Mouse (Mus musculus) CD8-positive naive resting alpha-beta T cell, adult 2 months (primary cell): Measurements from ENCODE around the gene Eif2ak2.
A peak's percentile ranks its signal among the peaks of the same experiment; 100 is the strongest.

Source experiments
- DNase-seq, 2 experiments: peaks; one replicate each; pipeline ENCODE4 v3.0.0; 2022; ENCODE audit warnings: low read depth in 2 of 2, low spot score in 2 of 2

Gene Eif2ak2

DNA sequence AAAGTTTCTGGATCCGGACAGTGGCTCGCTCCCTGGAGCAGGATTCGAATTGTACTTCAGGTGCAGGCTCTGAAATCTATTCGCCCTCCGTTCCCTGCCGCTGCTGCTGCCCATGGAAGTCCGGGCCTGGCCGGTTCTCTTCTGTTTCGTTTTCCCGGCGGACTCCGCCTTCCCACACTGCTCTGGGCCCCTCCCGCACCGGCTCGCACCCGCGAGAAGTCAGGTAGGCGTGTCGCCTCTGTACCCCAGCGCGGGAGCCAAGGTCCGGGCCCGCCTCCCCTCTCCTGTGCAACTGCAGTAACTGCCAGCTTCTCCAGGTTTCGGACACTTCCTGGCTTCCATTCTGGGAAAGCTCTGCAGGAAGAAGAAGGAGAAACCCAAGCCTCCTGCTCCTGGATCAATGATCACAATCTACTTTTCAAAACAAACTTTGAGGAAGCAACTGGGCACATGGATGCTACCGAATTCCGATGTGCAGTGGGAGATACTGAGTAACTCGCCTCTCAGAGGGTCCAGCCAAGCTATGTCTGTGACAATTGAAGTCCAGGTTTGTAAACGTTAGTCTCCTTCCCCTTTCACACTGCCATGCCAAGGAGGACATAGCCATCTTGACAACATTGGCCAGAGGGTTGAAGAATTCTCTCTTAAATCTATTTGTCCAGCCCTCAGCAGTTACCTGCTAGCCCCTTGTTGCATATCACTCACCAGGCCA is at the start of gene Eif2ak2:
Eif2ak2 (minus strand) TSS at position 173 of the 712 bp plus-strand sequence.
- DNase-seq: peak; percentile 26 to 42

- DNase-seq: no peak
Observed at GRCm38 (mm10) chr17:78917696-78918095, 35.3 kb upstream of the Eif2ak2 start.

- DNase-seq: no peak
Observed at GRCm38 (mm10) chr17:78916899-78917298, 34.5 kb upstream of the Eif2ak2 start.

GRCm38 (mm10) chr17:78916369-78916813 is 34.0 kb upstream of the Eif2ak2 start, which contains the start of gene Cebpzos:
Cebpzos (plus strand) TSS chr17:78916500.
- peak; percentile 77 to 83 for DNase-seq

GRCm38 (mm10) chr17:78915772-78916171 is 33.4 kb upstream of the Eif2ak2 start:
- no peak for DNase-seq

- no peak for DNase-seq
Observed at GRCm38 (mm10) chr17:78913921-78914320, 31.5 kb upstream of the Eif2ak2 start.

GRCm38 (mm10) chr17:78912861-78913281 is 30.5 kb upstream of the Eif2ak2 start:
- no peak for DNase-seq

- DNase-seq: no peak
Observed at GRCm38 (mm10) chr17:78909374-78909773, 27.0 kb upstream of the Eif2ak2 start.

- no peak for DNase-seq
Observed at GRCm38 (mm10) chr17:78906892-78907291, 24.5 kb upstream of the Eif2ak2 start, which contains the start of gene Sult6b1. Sult6b1 (minus strand) TSS chr17:78906992.

DNA sequence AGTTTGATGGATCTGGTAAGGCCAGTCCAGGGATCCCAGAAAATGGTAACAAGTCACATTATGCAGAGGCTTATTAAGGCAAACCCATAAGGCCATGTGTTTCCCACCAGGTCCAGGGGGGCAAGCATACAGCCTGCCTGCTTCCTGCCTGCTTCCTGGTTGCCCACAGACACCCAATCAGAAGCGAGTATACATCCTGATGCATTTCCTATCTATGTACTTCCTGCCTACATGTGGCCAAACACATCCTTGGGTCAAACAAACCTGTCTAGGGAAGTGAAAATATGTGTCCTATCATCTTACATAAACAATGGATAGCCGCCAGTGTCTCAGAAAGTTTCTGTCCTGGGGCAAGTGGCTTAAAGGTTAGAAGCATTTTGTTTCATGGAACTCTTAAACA is 20.8 kb upstream of the Eif2ak2 start:
- no peak for DNase-seq

DNA sequence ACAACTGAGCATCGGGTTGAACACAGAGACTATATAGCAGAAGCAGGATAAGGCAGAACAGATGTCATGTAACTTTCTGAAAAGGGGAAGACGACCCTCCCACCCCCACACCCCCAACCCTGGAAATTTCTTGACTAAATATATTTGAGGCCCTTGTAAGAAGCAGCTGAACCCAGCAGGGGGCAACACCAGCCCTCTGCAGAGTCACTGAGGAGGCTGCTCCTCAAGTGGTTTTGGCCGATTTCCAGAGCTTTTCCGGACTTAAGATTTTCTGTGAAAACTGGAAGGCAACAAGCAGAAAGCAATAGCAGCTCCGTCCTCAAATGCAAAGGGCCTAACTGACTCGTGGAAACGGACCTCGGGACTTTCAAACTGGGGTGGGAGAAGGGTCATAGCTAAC is 13.0 kb upstream of the Eif2ak2 start:
- no peak for DNase-seq

DNA sequence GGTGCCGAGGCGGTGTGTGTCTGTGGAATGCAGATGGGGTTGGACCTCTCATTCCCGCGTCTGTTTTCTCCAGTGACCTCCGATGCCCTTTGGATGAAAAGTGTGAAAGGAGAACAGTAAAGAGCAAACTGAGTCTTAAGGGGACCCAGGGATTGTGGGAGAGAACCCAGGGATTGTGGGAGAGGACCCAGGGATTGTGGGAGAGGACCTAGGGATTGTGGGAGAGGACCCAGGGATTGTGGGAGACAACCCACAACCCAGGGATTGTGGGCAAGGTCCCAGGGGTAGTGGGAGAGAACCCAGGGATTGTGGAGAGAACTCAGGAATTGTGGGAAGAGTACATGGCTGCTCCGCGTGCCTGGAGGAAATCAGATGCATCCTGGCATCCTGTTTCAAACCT is 12.6 kb upstream of the Eif2ak2 start:
- no peak for DNase-seq

- DNase-seq: no peak
Observed at GRCm38 (mm10) chr17:78891020-78891419, 8.6 kb upstream of the Eif2ak2 start.

GRCm38 (mm10) chr17:78889184-78889583 is 6.8 kb upstream of the Eif2ak2 start:
- DNase-seq: no peak

DNA sequence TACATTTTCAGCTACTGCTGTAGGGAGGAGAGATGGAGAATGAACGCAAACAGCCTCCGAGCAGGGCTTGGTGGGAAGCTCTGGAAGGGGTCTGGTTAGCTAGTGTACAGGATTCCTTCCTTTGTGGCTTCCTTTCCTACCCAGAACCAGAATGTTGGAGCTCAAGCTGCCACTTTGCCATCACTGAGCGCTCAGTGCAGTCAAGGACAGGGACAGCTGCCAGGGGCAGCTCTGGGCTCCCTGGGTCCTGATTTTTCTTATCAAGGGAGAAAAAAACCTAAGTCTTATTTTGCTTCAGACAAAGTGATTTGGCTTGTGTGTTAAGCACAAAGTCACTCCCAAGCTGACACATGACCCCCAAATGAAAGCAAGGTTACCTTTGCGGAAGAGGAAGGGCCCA is 6.2 kb upstream of the Eif2ak2 start:
- no peak for DNase-seq

DNA sequence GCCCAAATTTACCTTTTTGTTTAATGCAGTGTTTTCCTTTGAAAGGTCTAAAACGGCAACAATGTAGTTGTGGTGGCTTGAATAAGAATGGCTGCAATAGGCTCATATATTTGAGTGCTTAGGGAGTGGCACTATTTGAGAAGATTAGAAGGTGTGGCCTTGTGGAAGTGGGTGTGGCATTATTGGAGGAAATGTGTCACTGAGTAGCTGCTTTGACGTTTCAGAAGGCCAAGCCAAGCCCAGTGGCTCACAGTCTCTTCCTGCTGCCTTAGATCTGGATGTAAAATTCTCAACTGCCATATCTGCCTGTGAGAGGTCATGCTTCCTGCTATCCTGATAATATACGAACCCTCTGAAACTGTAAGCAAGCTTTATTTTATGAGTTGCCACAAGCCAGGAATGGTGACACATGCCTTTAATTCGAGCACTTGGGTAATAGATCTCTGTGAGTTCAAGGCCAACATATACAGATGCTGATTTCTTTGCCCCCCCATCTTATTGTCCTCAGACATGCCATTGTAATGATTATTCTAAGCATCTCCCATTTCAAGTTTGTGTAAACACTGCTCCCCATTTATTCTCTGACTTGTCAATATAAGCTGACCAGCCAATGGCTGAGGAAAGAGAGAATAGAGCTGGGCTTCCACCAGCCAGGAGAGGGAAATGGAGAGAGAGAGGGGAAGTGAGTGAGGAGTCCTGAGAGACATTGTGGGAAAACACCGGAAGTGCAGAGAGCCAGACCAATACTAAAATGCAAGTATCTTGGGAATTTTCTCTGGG is 3.1 kb upstream of the Eif2ak2 start:
- DNase-seq: no peak

DNA sequence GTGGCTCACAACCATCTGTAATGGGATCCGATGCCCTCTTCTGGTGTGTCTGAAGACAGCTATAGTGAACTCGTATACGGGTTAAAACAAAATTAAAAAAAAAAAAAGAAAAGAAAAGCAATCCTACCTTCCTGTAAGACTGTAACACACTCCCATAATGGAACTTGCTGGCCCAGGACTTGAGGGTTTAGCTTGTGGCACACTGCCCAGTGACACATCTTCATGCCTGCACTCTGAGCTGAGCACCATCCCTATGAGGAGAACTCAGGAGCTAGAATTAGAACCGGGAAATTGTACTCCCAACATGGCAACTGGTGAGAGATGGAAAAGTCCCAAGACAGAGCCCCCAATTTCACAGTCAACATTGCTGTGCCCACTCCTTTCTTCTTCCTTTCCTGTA is 918 bp upstream of the Eif2ak2 start:
- no peak for DNase-seq

GRCm38 (mm10) chr17:78881878-78882304 is 482 bp downstream of the Eif2ak2 start:
- no peak for DNase-seq

DNA sequence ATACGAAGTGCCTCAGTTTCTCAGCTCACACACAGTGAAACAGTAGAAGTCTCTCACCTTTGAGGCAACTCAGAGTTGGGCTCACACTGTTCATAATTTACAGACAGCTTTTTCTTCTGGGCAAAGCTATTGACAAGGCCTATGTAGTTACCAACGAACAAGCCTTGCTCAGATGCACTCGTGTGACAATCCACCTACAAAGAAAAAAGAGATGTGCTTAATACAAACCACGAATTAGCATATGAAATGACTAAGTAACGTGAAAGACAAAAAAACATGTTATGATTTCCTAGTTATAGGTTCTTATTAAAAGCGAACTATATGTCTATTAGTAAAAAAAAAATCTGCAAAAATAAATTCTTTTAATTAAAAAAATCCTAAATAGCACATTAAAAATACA is 8.5 kb downstream of the Eif2ak2 start:
- no peak for DNase-seq

DNA sequence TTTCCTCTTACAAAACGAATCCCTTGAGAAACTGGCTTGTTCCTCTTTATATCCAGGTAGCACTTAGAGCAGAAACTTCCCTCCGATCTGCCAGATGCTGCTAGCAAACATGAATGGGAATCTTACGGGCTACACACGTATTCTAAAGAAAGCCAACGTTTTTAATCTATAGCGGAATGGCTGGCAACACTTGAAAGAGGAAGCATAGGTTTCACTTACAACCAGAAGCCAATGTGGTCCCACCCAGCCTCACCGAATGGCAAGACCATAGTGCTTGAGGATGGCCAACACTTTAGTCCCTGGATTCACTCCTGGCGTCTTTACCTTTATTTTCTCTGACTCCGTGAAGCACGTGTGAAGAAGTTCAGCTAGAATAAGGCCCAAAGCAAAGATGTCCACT is 26.1 kb downstream of the Eif2ak2 start:
- no peak for DNase-seq

GRCm38 (mm10) chr17:78842271-78842928 is 40.0 kb downstream of the Eif2ak2 start:
- no peak for DNase-seq

GRCm38 (mm10) chr17:78836056-78836455 is 46.3 kb downstream of the Eif2ak2 start:
- DNase-seq: no peak
